Mouse (Mus musculus) kidney, adult 2 months (tissue): ENCODE results near the gene Spata13. TPM values are rescaled to one million over a fixed set of nuclear protein-coding genes. Genes with fewer than 3 reads are reported as not detected.
A peak's percentile ranks its signal among the peaks of the same experiment; 100 is the strongest.

Experiments used
- DNase-seq: peaks from one replicate; pipeline ENCODE4 v3.0.0; 2021
- H3K27ac ChIP-seq: fragments of 200-500 bp; 2 replicates; pipeline ENCODE4 v1.5.1; 2012; ENCODE audit warnings: low read depth, low read length, control low read depth, inconsistent platforms; ENCODE audit not compliant: insufficient read depth
- H3K27me3 ChIP-seq: fragments of 200-500 bp; replicated peaks from 2 replicates; pipeline ENCODE4 v1.6.1; 2012; ENCODE audit warnings: mild to moderate bottlenecking, moderate library complexity, low read length, inconsistent platforms; ENCODE audit not compliant: control insufficient read depth, insufficient read depth
- H3K36me3 ChIP-seq: fragments of 200-500 bp; 2 replicates; pipeline ENCODE4 v1.6.1; 2012; ENCODE audit warnings: mild to moderate bottlenecking, moderate library complexity, low read length, inconsistent platforms; ENCODE audit not compliant: control insufficient read depth, insufficient read depth
- H3K4me1 ChIP-seq: fragments of 200-500 bp; 2 replicates; pipeline ENCODE4 v1.6.1; 2011; ENCODE audit warnings: low read length; ENCODE audit not compliant: control insufficient read depth, insufficient read depth
- H3K4me3 ChIP-seq: fragments of 200-500 bp; 2 replicates; pipeline ENCODE4 v1.5.1; 2011; ENCODE audit warnings: mild to moderate bottlenecking, low read depth, low read length, control low read depth; ENCODE audit not compliant: insufficient read depth
- CTCF ChIP-seq: fragments of 200-500 bp; conservative IDR thresholded peaks from 2 replicates; pipeline ENCODE4 v1.5.1; 2011; ENCODE audit warnings: low read depth, mild to moderate bottlenecking, control low read depth, low read length, moderate library complexity, mixed read lengths; ENCODE audit not compliant: insufficient read depth, insufficient read length
- POLR2A ChIP-seq: fragments of 200-500 bp; IDR thresholded peaks from one replicate; pipeline ENCODE4 v1.6.1; 2011; ENCODE audit warnings: low read depth, low read length, control low read depth
- WGBS: fragments of 180-500 bp; shearing (Covaris S2); methylation state at CpG from one replicate; pipeline ENCODE4 v1.1.7; 2018; 5-methylcytosine and 5-hydroxymethylcytosine counted together
- polyA plus RNA-seq: library from polyadenylated mRNA; depleted of rRNA; stranded (reverse); fragments of >200 nt; gene quantifications from 2 replicates; pipeline ENCODE4 v1.2.3, GENCODE M21; 2012

Gene Spata13
- polyA plus RNA-seq, 1 experiment = 24.1 TPM

- Histone ChIP-seq H3K27me3 (no peaks in the 10 kb centered on the region), H3K4me3 (no peak overlapping the region), H3K4me1 (peaks cover 11% of the 10 kb centered on the region; the same call in 1 of the 2 replicates), H3K36me3 (peaks cover 2% of the 10 kb centered on the region; the same call in 1 of the 2 replicates), H3K27ac (no peak overlapping the region)
- WGBS = 23% methylated on average over 16 of the region's 16 CpGs
- TF ChIP-seq POLR2A = no peak
- no peak for TF ChIP-seq CTCF
- peak; percentile 42 for DNase-seq
Observed at GRCm38 (mm10) chr14:60732787-60733186, 99.0 kb downstream of the Spata13 start.

DNA sequence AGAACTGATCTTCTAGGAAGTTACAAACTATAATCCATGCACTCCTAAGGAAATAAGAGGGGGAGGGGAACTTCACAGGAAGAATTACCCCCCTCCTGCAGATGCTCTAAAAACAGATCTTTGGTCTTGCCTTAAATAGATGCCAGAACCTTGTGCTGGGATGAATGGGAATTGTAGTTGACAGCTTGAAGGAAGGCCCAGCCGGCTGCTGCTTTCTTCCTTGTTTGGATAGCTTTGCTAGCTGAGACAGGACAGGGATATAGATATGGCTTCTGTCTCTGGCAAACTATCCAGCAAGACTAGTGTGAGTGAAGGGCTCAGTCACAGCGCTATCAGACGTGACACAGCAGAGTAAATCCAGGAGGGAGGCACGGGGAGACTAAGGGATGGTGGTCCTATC lies 99.9 kb downstream of the Spata13 start:
- Histone ChIP-seq H3K4me1 (peaks cover 11% of the 10 kb centered on the region), H3K27me3 (no peaks in the 10 kb centered on the region), H3K4me3 (no peak overlapping the region), H3K36me3 (peaks cover 2% of the 10 kb centered on the region; the same call in 1 of the 2 replicates), H3K27ac (no peak overlapping the region)
- no peak for TF ChIP-seq CTCF
- no peak for TF ChIP-seq POLR2A
- 67% methylated on average over 4 of the region's 4 CpGs for WGBS
- DNase-seq = no peak

GRCm38 (mm10) chr14:60735206-60735605 lies 101.4 kb downstream of the Spata13 start:
- 54% methylated on average over 5 of the region's 5 CpGs for WGBS
- no peak for TF ChIP-seq CTCF
- TF ChIP-seq POLR2A = no peak
- peak; percentile 50 for DNase-seq
- Histone ChIP-seq H3K27ac (0 out of 2 replicates have a peak overlapping the region, but pooled peaks have one; percentile 13), H3K4me3 (no peak overlapping the region), H3K4me1 (peaks cover 11% of the 10 kb centered on the region), H3K36me3 (no peaks in the 10 kb centered on the region), H3K27me3 (no peaks in the 10 kb centered on the region)

DNA sequence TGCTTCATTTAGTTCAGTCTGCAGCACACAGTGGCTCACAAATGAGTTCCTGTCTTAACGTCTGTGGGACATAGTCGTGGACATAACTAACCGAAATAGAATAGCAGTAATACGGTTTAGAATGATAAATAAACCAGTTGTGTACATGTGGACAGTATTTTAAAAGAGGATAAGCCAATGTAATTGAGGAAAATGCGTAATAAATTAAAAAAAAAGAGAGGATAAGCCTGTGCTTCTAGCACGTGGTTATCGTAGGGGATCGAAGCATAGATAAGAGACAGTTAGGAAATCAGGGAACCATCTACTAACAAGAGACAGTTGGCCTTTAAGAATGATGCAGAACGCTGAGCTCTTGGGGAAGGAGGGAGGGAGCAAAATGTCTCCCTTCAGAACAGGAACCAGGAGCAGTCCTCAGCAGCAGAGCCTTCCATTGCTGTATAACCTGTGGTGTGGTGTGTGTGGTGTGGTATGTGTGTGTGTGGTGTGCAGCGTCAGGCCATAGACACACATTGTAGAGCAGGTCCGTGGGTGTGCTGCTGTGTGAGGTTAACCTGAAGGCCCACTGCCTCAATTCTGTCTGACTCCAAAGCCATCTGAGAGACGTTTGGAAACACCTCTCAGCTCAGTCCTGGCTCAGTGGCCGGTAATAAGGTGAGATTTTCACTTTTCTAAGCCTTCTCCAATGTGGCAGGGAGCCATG lies 102.2 kb downstream of the Spata13 start:
- no peaks in the 10 kb centered on the region for H3K36me3 ChIP-seq
- peak overlapping the region; percentile 17 for H3K27ac ChIP-seq
- TF ChIP-seq POLR2A (no peak), CTCF (no peak)
- no peaks in the 10 kb centered on the region for H3K27me3 ChIP-seq
- H3K4me1 ChIP-seq = peaks cover 13% of the 10 kb centered on the region
- no peak for DNase-seq
- whole genome bisulfite sequencing = 59% methylated on average over 13 of the region's 13 CpGs
- H3K4me3 ChIP-seq = no peak overlapping the region

DNA sequence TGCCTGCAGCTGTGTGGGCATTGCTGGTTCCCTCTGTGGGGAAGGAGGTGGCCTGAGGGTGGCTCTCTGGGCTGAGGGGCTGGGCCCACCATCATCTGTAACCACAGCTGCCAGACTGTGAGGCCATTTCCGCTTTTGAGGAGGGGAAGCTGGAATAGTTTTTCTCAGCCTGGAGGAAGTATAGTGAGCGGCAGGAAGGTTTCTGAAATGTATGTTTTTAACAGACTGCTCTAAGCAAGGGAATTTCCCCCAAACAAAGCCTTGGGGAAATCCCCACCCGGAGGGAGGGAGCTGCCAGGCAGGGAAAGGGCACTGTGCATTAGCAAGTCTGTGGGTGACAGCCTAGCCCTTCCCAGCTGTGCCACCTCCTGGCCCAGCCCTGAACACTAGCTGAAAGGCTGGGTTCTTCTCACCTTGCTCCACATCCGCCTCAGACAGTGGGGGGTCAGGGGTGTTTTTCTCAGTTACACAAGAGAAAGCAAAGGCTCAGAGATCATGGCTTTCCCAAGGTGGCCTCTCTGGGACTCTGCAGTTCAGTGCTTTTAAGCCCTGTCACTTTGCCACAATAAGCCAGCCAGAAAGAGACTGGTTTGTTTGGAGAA lies 102.9 kb downstream of the Spata13 start:
- Histone ChIP-seq H3K4me3 (no peak overlapping the region), H3K27me3 (no peaks in the 10 kb centered on the region), H3K36me3 (no peaks in the 10 kb centered on the region), H3K4me1 (peaks cover 20% of the 10 kb centered on the region), H3K27ac (peak overlapping the region; percentile 17)
- TF ChIP-seq POLR2A = no peak
- peak; percentile 21; the same call in 1 of the 2 replicates for TF ChIP-seq CTCF
- peak; percentile 53 for DNase-seq
- WGBS = 19% methylated on average over 4 of the region's 4 CpGs

GRCm38 (mm10) chr14:60737202-60737611 lies 103.4 kb downstream of the Spata13 start:
- H3K27me3 ChIP-seq = no peaks in the 10 kb centered on the region
- H3K27ac ChIP-seq = no peak overlapping the region
- peaks cover 20% of the 10 kb centered on the region for H3K4me1 ChIP-seq
- no peak for DNase-seq
- no peak overlapping the region for H3K4me3 ChIP-seq
- TF ChIP-seq CTCF (no peak), POLR2A (no peak)
- WGBS = 37% methylated on average over 7 of the region's 7 CpGs
- H3K36me3 ChIP-seq = no peaks in the 10 kb centered on the region

GRCm38 (mm10) chr14:60738434-60738938 lies 104.7 kb downstream of the Spata13 start:
- H3K27me3 ChIP-seq = no peaks in the 10 kb centered on the region
- no peak for DNase-seq
- no peaks in the 10 kb centered on the region for H3K36me3 ChIP-seq
- TF ChIP-seq POLR2A (no peak), CTCF (no peak)
- H3K4me3 ChIP-seq = no peak overlapping the region
- peaks cover 20% of the 10 kb centered on the region for H3K4me1 ChIP-seq
- H3K27ac ChIP-seq = peak overlapping the region; percentile 49; the same call in 1 of the 2 replicates
- 64% methylated on average over 10 of the region's 10 CpGs for WGBS
